Mouse (Mus musculus) stomach, embryonic 16.5 days (tissue): ENCODE data around the gene Krcc1. TPM values are rescaled to one million over a fixed set of nuclear protein-coding genes. Genes with fewer than 3 reads are reported as not detected.

Experiments used
- ATAC-seq: fragments of 200-750 bp; cut with Nextera tagmentation; 2 replicates; pipeline ENCODE4 v1.8.0; 2017; ENCODE audit warnings: moderate number of reproducible peaks, moderate TSS enrichment; ENCODE audit not compliant: insufficient read depth, low FRiP score
- H3K27ac ChIP-seq: fragments of 300-500 bp; sonication (generic); 2 replicates; pipeline ENCODE4 v1.5.1; 2014; ENCODE audit warnings: low read length
- H3K27me3 ChIP-seq: fragments of 300-500 bp; sonication (generic); 2 replicates; pipeline ENCODE4 v1.6.1; 2014; ENCODE audit warnings: low read length, control low read depth, mixed read lengths; ENCODE audit not compliant: control insufficient read depth, insufficient read depth
- H3K36me3 ChIP-seq: fragments of 300-500 bp; sonication (generic); 2 replicates; pipeline ENCODE4 v1.6.1; 2014; ENCODE audit warnings: low read length; ENCODE audit not compliant: control insufficient read depth, insufficient read depth
- H3K4me1 ChIP-seq: fragments of 300-500 bp; sonication (generic); 2 replicates; pipeline ENCODE4 v1.6.1; 2014; ENCODE audit warnings: low read length, control low read depth, mixed read lengths; ENCODE audit not compliant: control insufficient read depth, insufficient read depth
- H3K4me2 ChIP-seq: fragments of 300-500 bp; sonication (generic); 2 replicates; pipeline ENCODE4 v1.6.1; 2014; ENCODE audit warnings: low read depth, low read length, mixed read lengths
- H3K4me3 ChIP-seq: fragments of 300-500 bp; sonication (generic); replicated peaks from 2 replicates; pipeline ENCODE4 v1.5.1; 2014; ENCODE audit warnings: mild to moderate bottlenecking, low read length
- H3K9ac ChIP-seq: fragments of 300-500 bp; sonication (generic); 2 replicates; pipeline ENCODE4 v1.6.1; 2014; ENCODE audit warnings: low read length
- H3K9me3 ChIP-seq: fragments of 300-500 bp; sonication (generic); replicated peaks from 2 replicates; pipeline ENCODE4 v1.6.1; 2016; ENCODE audit warnings: low read length, control low read depth; ENCODE audit not compliant: control insufficient read depth
- WGBS: fragments of 180-500 bp; shearing (Covaris S2); extraction: QIAGEN DNeasy Blood & Tissue Kit; methylation state at CpG from one replicate; pipeline ENCODE4 v1.1.7; 2014; 5-methylcytosine and 5-hydroxymethylcytosine counted together
- polyA plus RNA-seq: library from polyadenylated mRNA; unstranded; fragments of >200 nt; fragmentation: Nextera tagmentation; extraction: Ambion mirVana; gene quantifications from 2 replicates; pipeline ENCODE4 v1.2.1, GENCODE M21; 2015

Gene Krcc1
- polyA plus RNA-seq, 1 experiment from 2014 or later = 57.0 TPM

- ATAC-seq = no peak
- Histone ChIP-seq H3K27me3 (no peaks in the 10 kb centered on the region), H3K9me3 (no peaks in the 10 kb centered on the region), H3K27ac (no peak overlapping the region), H3K4me2 (no peak overlapping the region), H3K9ac (no peak overlapping the region), H3K4me3 (no peak overlapping the region), H3K36me3 (no peaks in the 10 kb centered on the region), H3K4me1 (0 out of 2 replicates have a peak, but pooled peaks cover 2% of the 10 kb centered on the region)
- 91% methylated on average over 26 of the region's 26 CpGs for WGBS
Observed at GRCm38 (mm10) chr6:71239069-71239750, 32.3 kb upstream of the Krcc1 start.

GRCm38 (mm10) chr6:71240831-71241230 is 30.6 kb upstream of the Krcc1 start:
- no peaks in the 10 kb centered on the region for H3K27me3 ChIP-seq
- 71% methylated on average over 7 of the region's 7 CpGs for WGBS
- no peaks in the 10 kb centered on the region for H3K36me3 ChIP-seq
- no peaks in the 10 kb centered on the region for H3K9me3 ChIP-seq
- no peak overlapping the region for H3K27ac ChIP-seq
- 0 out of 2 replicates have a peak, but pooled peaks cover 2% of the 10 kb centered on the region for H3K4me1 ChIP-seq
- no peak for ATAC-seq
- no peak overlapping the region for H3K4me3 ChIP-seq
- H3K4me2 ChIP-seq = no peak overlapping the region
- H3K9ac ChIP-seq = no peak overlapping the region

- 78% methylated on average over 1 of the region's 1 CpGs for WGBS
- no peak overlapping the region for H3K4me2 ChIP-seq
- no peak overlapping the region for H3K4me3 ChIP-seq
- no peak for ATAC-seq
- H3K27ac ChIP-seq = no peak overlapping the region
- no peaks in the 10 kb centered on the region for H3K36me3 ChIP-seq
- no peak overlapping the region for H3K9ac ChIP-seq
- no peaks in the 10 kb centered on the region for H3K4me1 ChIP-seq
- H3K9me3 ChIP-seq = no peaks in the 10 kb centered on the region
- H3K27me3 ChIP-seq = no peaks in the 10 kb centered on the region
Observed at GRCm38 (mm10) chr6:71242811-71243210, 28.7 kb upstream of the Krcc1 start.

GRCm38 (mm10) chr6:71243258-71243657 is 28.2 kb upstream of the Krcc1 start:
- no peaks in the 10 kb centered on the region for H3K4me1 ChIP-seq
- no peak overlapping the region for H3K27ac ChIP-seq
- ATAC-seq = no peak
- no peaks in the 10 kb centered on the region for H3K36me3 ChIP-seq
- no peak overlapping the region for H3K9ac ChIP-seq
- H3K27me3 ChIP-seq = no peaks in the 10 kb centered on the region
- WGBS = 84% methylated on average over 3 of the region's 3 CpGs
- no peaks in the 10 kb centered on the region for H3K9me3 ChIP-seq
- H3K4me2 ChIP-seq = no peak overlapping the region
- H3K4me3 ChIP-seq = no peak overlapping the region

- Histone ChIP-seq H3K27me3 (no peaks in the 10 kb centered on the region), H3K27ac (no peak overlapping the region), H3K4me1 (no peaks in the 10 kb centered on the region), H3K36me3 (no peaks in the 10 kb centered on the region), H3K4me2 (no peak overlapping the region), H3K9ac (no peak overlapping the region), H3K4me3 (no peak overlapping the region), H3K9me3 (no peaks in the 10 kb centered on the region)
- ATAC-seq = no peak
- 94% methylated on average over 1 of the region's 1 CpGs for WGBS
Observed at GRCm38 (mm10) chr6:71248420-71248819, 23.1 kb upstream of the Krcc1 start.

- ATAC-seq = no peak
- Histone ChIP-seq H3K4me3 (no peak overlapping the region), H3K9me3 (no peaks in the 10 kb centered on the region), H3K9ac (no peak overlapping the region), H3K27me3 (no peaks in the 10 kb centered on the region), H3K4me1 (no peaks in the 10 kb centered on the region), H3K36me3 (no peaks in the 10 kb centered on the region), H3K27ac (no peak overlapping the region), H3K4me2 (no peak overlapping the region)
- 65% methylated on average over 3 of the region's 3 CpGs for WGBS
Observed at GRCm38 (mm10) chr6:71249615-71250014, 21.9 kb upstream of the Krcc1 start.

- no peak for ATAC-seq
- no peak overlapping the region for H3K27ac ChIP-seq
- no peak overlapping the region for H3K9ac ChIP-seq
- 80% methylated on average over 8 of the region's 8 CpGs for WGBS
- no peaks in the 10 kb centered on the region for H3K36me3 ChIP-seq
- H3K4me2 ChIP-seq = no peak overlapping the region
- H3K4me1 ChIP-seq = no peaks in the 10 kb centered on the region
- H3K9me3 ChIP-seq = no peaks in the 10 kb centered on the region
- no peak overlapping the region for H3K4me3 ChIP-seq
- H3K27me3 ChIP-seq = no peaks in the 10 kb centered on the region
Observed at GRCm38 (mm10) chr6:71250951-71251350, 20.5 kb upstream of the Krcc1 start.

- Histone ChIP-seq H3K4me1 (no peaks in the 10 kb centered on the region), H3K9ac (no peak overlapping the region), H3K4me3 (no peak overlapping the region), H3K27ac (no peak overlapping the region), H3K36me3 (no peaks in the 10 kb centered on the region), H3K27me3 (no peaks in the 10 kb centered on the region), H3K9me3 (no peaks in the 10 kb centered on the region), H3K4me2 (no peak overlapping the region)
- 82% methylated on average over 6 of the region's 6 CpGs for whole genome bisulfite sequencing
- no peak for ATAC-seq
Observed at GRCm38 (mm10) chr6:71254456-71254855, 17.0 kb upstream of the Krcc1 start.

GRCm38 (mm10) chr6:71256166-71256565 is 15.3 kb upstream of the Krcc1 start:
- no peak overlapping the region for H3K4me2 ChIP-seq
- no peak overlapping the region for H3K9ac ChIP-seq
- H3K9me3 ChIP-seq = no peaks in the 10 kb centered on the region
- no peak for ATAC-seq
- H3K4me1 ChIP-seq = no peaks in the 10 kb centered on the region
- H3K4me3 ChIP-seq = no peak overlapping the region
- H3K36me3 ChIP-seq = no peaks in the 10 kb centered on the region
- no peaks in the 10 kb centered on the region for H3K27me3 ChIP-seq
- no peak overlapping the region for H3K27ac ChIP-seq
- WGBS = 92% methylated on average over 10 of the region's 10 CpGs
